Mouse (Mus musculus) CD4-positive naive resting alpha-beta T cell, adult 76 days (primary cell): ENCODE results near the gene Zfp28. TPM values are rescaled to one million over a fixed set of nuclear protein-coding genes. Genes with fewer than 3 reads are reported as not detected.

Source experiments
- total RNA-seq: library from RNA; stranded (reverse); gene quantifications from one replicate; pipeline ENCODE4 v1.2.4, GENCODE M21; 2023

The Zfp28 gene
- 8.3 TPM for total RNA-seq

DNA sequence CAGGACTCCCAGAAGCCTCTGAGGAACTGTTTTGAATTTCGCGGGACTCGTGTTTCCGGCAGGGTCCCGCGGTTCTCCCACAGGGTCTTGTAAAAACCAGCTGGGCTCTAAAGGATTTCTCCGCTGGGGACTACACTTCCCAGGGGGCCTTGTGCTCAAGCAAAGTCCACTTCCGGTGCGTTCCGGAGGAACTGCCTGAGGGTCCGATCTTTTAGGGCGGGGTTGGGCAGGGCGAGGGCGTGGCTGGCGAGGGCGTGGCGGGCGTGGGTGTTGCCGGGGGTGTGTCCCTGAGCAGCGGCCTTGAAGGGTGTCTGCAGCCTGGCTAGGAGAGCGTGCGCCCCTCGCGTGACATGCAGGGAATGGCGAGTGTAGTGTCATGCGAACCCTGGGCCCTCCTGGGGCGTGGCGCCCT lies at the start of gene Zfp28:
Gene Zfp28 (plus strand): TSS at position 252 of the 412 bp plus-strand sequence.

DNA sequence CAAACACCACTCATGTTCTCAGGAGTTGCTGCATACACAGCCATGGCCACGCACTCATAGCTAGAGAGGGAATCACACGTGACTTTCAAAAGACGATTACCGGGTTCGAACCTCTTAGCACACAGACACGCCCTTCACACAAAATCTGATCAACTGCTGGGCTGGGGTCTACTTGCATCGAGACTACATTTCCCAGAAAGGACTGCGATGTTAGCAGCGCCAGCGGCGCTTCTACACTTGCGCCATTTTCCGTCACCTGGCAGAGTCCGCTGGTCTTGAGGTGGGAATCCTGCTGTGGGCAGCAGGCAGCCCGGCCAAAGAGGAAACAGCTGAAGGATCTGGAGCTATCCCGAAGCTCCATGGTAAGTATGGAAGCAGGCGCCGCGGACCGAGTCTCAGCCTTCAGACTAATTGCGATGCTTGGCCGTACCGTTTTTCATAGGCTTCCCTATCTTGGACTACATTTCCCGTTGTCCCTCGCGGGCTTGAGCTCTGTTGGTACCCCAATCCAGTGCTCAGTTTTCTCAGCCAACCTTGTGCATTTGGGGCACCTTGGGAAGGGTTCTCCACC lies 39.5 kb upstream of the Zfp28 start, which contains the start of gene Gm3854:
Gene Gm3854 (plus strand): TSS at position 259 of the 571 bp plus-strand sequence.

DNA sequence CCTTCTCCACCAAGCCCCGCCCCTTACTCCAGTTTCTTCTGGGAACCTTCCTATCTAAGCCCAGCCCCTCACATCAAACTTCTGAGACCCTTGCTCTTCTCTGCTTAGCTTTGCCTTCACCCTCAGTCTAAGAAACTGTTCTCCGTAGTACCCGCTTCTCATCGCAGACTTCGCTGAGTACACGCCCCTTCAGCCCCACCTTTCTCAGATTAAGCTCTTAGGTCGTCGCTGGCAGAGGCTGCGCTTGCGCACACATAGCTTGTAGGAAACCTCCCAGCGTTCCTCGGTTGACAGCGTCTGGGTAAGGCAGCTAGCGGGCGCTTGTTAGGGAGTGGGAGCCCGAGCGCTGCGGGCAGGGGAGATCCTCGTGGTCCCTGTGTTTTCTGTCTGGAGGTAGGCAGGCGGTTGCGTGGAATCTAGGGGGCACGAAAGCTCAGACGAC lies 20.0 kb upstream of the Zfp28 start, which contains the start of gene Zfp78:
Gene Zfp78 (plus strand): TSS at position 234 of the 442 bp plus-strand sequence.

DNA sequence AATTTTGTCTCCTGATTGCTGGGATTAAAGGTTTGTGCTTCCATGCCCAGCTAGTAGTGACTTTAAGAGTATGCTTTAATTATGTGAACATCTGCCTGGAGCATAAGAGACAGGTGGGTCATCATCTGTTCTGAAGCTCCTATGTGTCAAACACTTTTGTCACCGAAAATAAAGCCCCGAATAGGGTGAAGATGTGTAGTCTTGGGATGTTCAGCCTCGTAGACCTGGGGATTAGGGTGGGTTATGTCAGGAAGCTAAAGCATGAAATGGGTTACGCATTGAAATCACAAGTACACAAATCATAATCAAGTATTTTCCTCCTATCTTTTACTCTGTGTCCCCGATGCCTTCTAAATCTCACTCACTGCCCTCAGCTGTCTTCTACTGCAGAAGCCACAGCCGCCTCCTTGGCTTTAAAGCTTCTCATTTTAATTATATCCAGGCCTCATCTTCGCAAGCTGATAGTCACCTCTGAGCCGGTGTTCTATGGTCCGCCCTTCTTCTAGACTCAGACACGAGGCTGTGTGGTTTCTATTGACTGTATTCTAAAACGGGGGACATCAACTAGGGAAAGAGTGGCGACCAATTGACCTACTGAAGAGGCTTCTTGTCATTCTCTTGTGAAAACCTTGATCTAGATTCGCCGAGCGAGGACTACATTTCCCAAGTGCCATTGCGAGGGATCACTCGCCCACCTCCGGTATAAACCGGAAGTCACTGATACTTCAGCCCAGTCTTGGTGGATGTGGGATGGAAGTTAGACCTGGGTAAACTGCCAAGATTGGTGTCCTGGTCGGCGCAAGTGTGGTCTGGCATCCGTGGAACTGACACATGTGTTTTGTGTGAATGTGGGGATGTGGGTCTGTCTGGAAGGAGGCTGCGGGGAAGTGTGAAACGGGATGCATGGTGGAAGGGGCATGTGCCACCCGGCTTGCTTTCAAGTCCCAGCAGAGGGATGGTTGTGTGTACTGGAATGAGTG lies 15.2 kb downstream of the Zfp28 start, which contains the start of gene Smim17:
Gene Smim17 (plus strand): TSS at position 720 of the 980 bp plus-strand sequence.

DNA sequence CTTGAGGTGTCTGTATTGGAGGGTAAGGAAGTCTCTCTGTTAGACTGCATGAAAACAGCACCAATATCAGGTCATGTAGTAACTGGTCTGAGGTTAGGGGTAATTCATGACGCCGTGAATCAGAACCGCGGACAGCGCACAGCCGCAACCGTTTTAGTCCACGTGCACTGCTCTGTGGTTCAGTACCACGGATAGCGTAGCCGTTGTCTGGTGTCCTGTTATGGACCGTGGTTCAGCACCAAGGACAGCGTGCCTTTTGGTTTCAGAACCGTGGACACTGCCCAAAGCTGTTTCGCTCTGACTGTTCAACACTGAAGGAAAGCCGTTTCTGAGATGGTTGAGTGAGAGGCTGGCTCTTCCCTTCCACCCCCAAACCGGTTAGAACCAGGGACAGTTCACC lies 26.9 kb downstream of the Zfp28 start, which contains the start of gene Gm20715:
Gene Gm20715 (plus strand): TSS at position 235 of the 400 bp plus-strand sequence.

DNA sequence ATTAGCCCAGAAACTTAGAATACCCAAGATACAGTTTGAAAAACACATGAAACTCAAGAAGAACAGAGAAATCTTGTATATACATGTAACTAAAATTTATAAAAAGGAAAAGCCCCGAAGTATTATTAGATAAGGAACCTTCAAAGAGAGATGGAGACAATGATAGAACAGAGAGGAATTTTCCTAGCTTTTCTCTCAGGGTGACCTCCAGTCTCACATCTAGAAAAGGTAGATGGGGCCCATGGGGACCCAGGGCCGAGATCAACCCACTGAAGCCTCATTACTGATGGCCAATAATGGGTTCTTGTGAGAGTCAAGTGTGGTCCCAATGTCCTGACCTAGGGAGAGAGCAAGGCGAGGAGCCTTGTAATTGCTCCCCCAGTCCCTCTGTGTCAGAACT lies 55.3 kb downstream of the Zfp28 start, which contains the start of gene Olfr1344:
Gene Olfr1344 (plus strand): TSS at position 301 of the 400 bp plus-strand sequence.

Other genes with a start within 250 kb of the Zfp28 start
- gene Zfp787, start 227.3 kb upstream of the Zfp28 start, total RNA-seq: 29.7 TPM
- gene Zfp444, start 211.1 kb upstream of the Zfp28 start, total RNA-seq: 23.9 TPM
- gene Galp, start 186.2 kb upstream of the Zfp28 start, total RNA-seq: not detected
- gene Zscan5b, start 161.0 kb upstream of the Zfp28 start, total RNA-seq: not detected
- not detected for gene Epp13, start 130.6 kb upstream of the Zfp28 start, total RNA-seq
- gene Zfp667, start 96.7 kb upstream of the Zfp28 start, total RNA-seq: 5.9 TPM
- 0.50 TPM for gene Zfp583, start 52.0 kb upstream of the Zfp28 start, total RNA-seq
- gene Gm3854, start 39.5 kb upstream of the Zfp28 start, total RNA-seq: 0.97 TPM
- 2.3 TPM for gene Zfp78, start 20.0 kb upstream of the Zfp28 start, total RNA-seq
- 1.8 TPM for gene Smim17, start 15.4 kb downstream of the Zfp28 start, total RNA-seq
- not detected for gene Gm20715, start 27.0 kb downstream of the Zfp28 start, total RNA-seq
- gene Olfr1344, start 55.4 kb downstream of the Zfp28 start, total RNA-seq: not detected
- gene Olfr1336, start 72.9 kb downstream of the Zfp28 start, total RNA-seq: not detected
- gene Olfr1346, start 83.8 kb downstream of the Zfp28 start, total RNA-seq: not detected
- gene Olfr5, start 103.6 kb downstream of the Zfp28 start, total RNA-seq: not detected
- not detected for gene Olfr1347, start 116.5 kb downstream of the Zfp28 start, total RNA-seq
- not detected for gene Olfr1348, start 125.5 kb downstream of the Zfp28 start, total RNA-seq
- gene Olfr1349, start 139.7 kb downstream of the Zfp28 start, total RNA-seq: not detected
- gene Olfr1350, start 181.5 kb downstream of the Zfp28 start, total RNA-seq: not detected